Mouse (Mus musculus): ENCODE measurements around the gene Gm10282.
A peak's percentile ranks its signal among the peaks of the same experiment; 100 is the strongest.

Gene Gm10282

DNA sequence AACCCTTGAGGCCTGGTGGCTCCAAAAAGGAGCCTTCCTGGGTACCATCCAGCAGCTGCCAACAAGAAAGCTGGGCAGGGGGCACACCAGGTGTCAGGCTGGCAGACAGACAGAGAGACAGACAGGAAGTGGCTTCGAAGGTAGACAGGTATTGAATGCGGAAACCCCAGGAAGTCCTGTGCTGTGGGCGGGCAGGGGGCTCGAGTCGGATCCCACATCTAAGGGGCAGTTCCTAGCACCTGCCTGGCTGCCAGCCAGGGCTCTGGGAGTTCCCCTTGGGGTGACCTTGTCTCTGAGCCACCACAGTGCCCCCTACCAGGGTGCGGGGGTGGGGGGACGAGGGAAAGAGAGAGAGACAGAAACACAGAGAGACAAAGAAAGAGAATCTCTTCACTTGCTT, 25.9 kb downstream of the Gm10282 start:
- peaks cover 35% of the 10 kb centered on the region for H3K4me1 ChIP-seq (replicated peaks; ENCODE audit: low read depth, low read length)
- no peak for TF ChIP-seq CTCF (conservative IDR thresholded peaks at IDR 0.05; ENCODE audit: low read length)
- TF ChIP-seq POU5F1 (IDR thresholded peaks at IDR 0.05; ENCODE audit: borderline replicate concordance, low read length), result no peak
- TF ChIP-seq NANOG (IDR thresholded peaks at IDR 0.05; ENCODE audit: borderline replicate concordance, low read length), result no peak

DNA sequence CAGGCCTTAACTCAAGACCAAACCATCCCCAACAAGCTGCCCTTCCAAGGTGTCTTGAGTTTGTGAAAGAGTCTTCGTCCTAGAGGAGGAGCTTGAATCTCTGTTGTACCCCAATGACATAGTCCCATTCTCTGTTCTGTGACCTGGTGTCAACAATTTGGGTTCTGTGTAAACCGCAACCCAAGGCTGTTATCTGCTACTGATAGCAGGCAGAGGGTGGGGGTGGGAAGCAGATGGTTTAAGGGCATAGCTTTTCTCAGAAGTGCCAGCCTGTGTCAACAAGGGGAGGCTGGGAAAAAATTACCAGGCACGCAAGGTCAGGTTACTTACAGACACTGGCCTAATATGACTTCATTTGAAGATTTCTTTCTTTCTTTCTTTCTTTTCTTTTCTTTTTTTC, 27.8 kb downstream of the Gm10282 start:
- peaks cover 54% of the 10 kb centered on the region for H3K4me1 ChIP-seq (replicated peaks; ENCODE audit: low read depth, low read length)
- H3K4me3 ChIP-seq (replicated peaks; ENCODE audit: low read length), result no peak overlapping the region
- H3K27me3 ChIP-seq (ENCODE audit: insufficient read depth, low read length), result no peaks in the 10 kb centered on the region
- no peaks in the 10 kb centered on the region for H3K36me3 ChIP-seq (ENCODE audit: insufficient read depth, low read length)
- no peak for TF ChIP-seq POU5F1 (IDR thresholded peaks at IDR 0.05; ENCODE audit: borderline replicate concordance, low read length)
- TF ChIP-seq NANOG (IDR thresholded peaks at IDR 0.05; ENCODE audit: borderline replicate concordance, low read length), result no peak
- no peak for TF ChIP-seq CTCF (conservative IDR thresholded peaks at IDR 0.05; ENCODE audit: low read length)
- no peaks in the 10 kb centered on the region; the same call in 1 of the 2 replicates for H3K9me3 ChIP-seq (ENCODE audit: low read length)

More for the DNA sequence above, 25.9 kb downstream of the Gm10282 start:
- H3K27me3 ChIP-seq (ENCODE audit: insufficient read depth, low read length), result no peaks in the 10 kb centered on the region
- peak overlapping the region; percentile 49 for H3K4me3 ChIP-seq (replicated peaks; ENCODE audit: low read length)
- H3K36me3 ChIP-seq (ENCODE audit: insufficient read depth, low read length), result no peaks in the 10 kb centered on the region
- H3K9me3 ChIP-seq (ENCODE audit: low read length), result no peaks in the 10 kb centered on the region

- no peak overlapping the region for H3K4me3 ChIP-seq (replicated peaks; ENCODE audit: low read length)
- H3K4me1 ChIP-seq (replicated peaks; ENCODE audit: low read depth, low read length), result peaks cover 69% of the 10 kb centered on the region
- H3K27me3 ChIP-seq (ENCODE audit: insufficient read depth, low read length), result no peaks in the 10 kb centered on the region
- no peaks in the 10 kb centered on the region for H3K36me3 ChIP-seq (ENCODE audit: insufficient read depth, low read length)
- TF ChIP-seq POU5F1 (IDR thresholded peaks at IDR 0.05; ENCODE audit: borderline replicate concordance, low read length), result no peak
- TF ChIP-seq NANOG (IDR thresholded peaks at IDR 0.05; ENCODE audit: borderline replicate concordance, low read length), result no peak
- no peak for TF ChIP-seq CTCF (conservative IDR thresholded peaks at IDR 0.05; ENCODE audit: low read length)
- H3K9me3 ChIP-seq (ENCODE audit: low read length), result no peaks in the 10 kb centered on the region; the same call in 1 of the 2 replicates
Observed at GRCm38 (mm10) chr8:72273807-72274206, 31.3 kb downstream of the Gm10282 start.

DNA sequence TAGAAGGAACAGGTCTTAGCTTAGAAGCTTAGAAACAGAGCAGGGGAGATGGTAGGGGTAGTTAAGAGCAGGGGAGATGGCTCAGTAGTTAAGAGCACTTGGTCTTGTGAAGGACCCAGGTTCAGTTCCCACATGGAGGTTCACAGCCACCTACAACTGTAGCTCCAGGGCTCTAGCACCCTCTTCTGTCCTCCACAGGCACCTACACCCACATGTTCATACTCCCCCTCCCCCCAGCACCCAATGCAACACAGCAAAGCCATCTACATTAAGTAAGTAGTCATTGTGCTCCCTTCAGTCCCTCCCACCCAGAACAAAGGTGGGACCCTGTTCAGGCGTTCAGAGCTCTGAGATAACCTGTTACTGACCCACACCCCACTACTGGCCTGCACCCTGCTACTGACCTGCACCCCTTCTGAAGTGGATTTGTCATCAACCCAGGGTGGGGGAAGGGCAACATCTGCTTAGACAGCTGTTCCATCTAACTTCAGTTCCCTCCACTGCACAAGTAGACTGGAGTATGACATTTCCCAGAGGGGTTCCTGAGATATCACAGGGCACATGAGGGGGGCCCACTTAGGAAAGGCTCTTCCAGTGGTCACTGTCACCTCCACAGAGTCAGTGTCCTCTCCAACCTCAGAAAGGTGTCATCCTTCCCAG, 31.8 kb downstream of the Gm10282 start:
- Histone ChIP-seq H3K9me3 (ENCODE audit: low read length) (no peaks in the 10 kb centered on the region; the same call in 1 of the 2 replicates), H3K4me1 (replicated peaks; ENCODE audit: low read depth, low read length) (peaks cover 71% of the 10 kb centered on the region), H3K27me3 (ENCODE audit: insufficient read depth, low read length) (no peaks in the 10 kb centered on the region), H3K36me3 (ENCODE audit: insufficient read depth, low read length) (no peaks in the 10 kb centered on the region), H3K4me3 (replicated peaks; ENCODE audit: low read length) (no peak overlapping the region)
- no peak for TF ChIP-seq CTCF (conservative IDR thresholded peaks at IDR 0.05; ENCODE audit: low read length)

DNA sequence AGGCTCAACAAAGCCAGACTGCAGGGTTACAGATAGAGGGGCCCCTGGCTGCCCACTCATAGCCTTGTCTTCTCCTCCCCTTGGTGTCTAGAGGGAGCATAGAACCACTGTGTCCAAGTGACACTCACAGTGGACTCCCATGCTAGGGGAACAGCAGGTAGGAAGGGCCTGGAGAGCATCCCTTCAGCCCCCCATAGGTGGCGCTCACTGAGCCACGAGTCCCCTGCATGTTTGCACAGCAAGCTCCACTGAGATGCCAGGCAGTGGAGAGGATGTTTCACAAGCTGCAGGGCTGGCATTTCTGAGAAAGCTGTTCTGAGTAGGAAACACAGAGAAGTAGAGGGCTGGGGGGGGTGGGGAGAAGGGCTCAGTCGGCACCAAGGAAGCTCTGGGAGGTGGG, 32.7 kb downstream of the Gm10282 start:
- TF ChIP-seq NANOG (IDR thresholded peaks at IDR 0.05; ENCODE audit: borderline replicate concordance, low read length) (no peak), CTCF (conservative IDR thresholded peaks at IDR 0.05; ENCODE audit: low read length) (peak; percentile 72), POU5F1 (IDR thresholded peaks at IDR 0.05; ENCODE audit: borderline replicate concordance, low read length) (no peak)

DNA sequence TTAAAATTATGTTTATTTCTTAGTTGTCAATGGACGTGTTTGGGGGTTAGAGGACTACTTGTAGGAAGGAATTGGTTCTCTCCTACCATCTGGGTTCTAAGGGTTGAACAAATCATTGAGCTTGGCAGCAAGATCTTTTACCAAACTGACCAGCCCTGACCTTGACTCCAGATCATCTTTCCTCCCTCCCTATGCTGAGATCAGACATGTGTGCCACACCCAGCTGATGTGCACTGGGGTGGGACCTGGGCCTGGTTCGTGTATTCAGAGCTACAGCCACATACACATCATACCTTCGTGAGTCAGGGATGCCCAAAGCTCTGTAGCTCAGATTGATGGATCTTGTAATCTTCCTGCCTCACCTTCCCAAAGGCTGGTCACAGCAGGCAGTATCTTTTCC, 33.4 kb downstream of the Gm10282 start:
- Histone ChIP-seq H3K4me3 (replicated peaks; ENCODE audit: low read length) (peak overlapping the region; percentile 79), H3K4me1 (replicated peaks; ENCODE audit: low read depth, low read length) (peaks cover 68% of the 10 kb centered on the region), H3K27me3 (ENCODE audit: insufficient read depth, low read length) (peaks cover 2% of the 10 kb centered on the region; the same call in 1 of the 2 replicates), H3K9me3 (ENCODE audit: low read length) (no peaks in the 10 kb centered on the region; the same call in 1 of the 2 replicates), H3K36me3 (ENCODE audit: insufficient read depth, low read length) (no peaks in the 10 kb centered on the region)
- no peak for TF ChIP-seq POU5F1 (IDR thresholded peaks at IDR 0.05; ENCODE audit: borderline replicate concordance, low read length)
- TF ChIP-seq NANOG (IDR thresholded peaks at IDR 0.05; ENCODE audit: borderline replicate concordance, low read length), result no peak
- TF ChIP-seq CTCF (conservative IDR thresholded peaks at IDR 0.05; ENCODE audit: low read length), result no peak

More for the DNA sequence above, 32.7 kb downstream of the Gm10282 start:
- Histone ChIP-seq H3K9me3 (ENCODE audit: low read length) (no peaks in the 10 kb centered on the region; the same call in 1 of the 2 replicates), H3K4me3 (replicated peaks; ENCODE audit: low read length) (peak overlapping the region; percentile 79), H3K4me1 (replicated peaks; ENCODE audit: low read depth, low read length) (peaks cover 75% of the 10 kb centered on the region), H3K36me3 (ENCODE audit: insufficient read depth, low read length) (no peaks in the 10 kb centered on the region), H3K27me3 (ENCODE audit: insufficient read depth, low read length) (peaks cover 2% of the 10 kb centered on the region; the same call in 1 of the 2 replicates)

GRCm38 (mm10) chr8:72271051-72271660, 33.9 kb downstream of the Gm10282 start:
- peaks cover 2% of the 10 kb centered on the region; the same call in 1 of the 2 replicates for H3K27me3 ChIP-seq (ENCODE audit: insufficient read depth, low read length)
- no peaks in the 10 kb centered on the region; the same call in 1 of the 2 replicates for H3K9me3 ChIP-seq (ENCODE audit: low read length)
- peak overlapping the region; percentile 79 for H3K4me3 ChIP-seq (replicated peaks; ENCODE audit: low read length)
- TF ChIP-seq POU5F1 (IDR thresholded peaks at IDR 0.05; ENCODE audit: borderline replicate concordance, low read length) (no peak), CTCF (conservative IDR thresholded peaks at IDR 0.05; ENCODE audit: low read length) (no peak), NANOG (IDR thresholded peaks at IDR 0.05; ENCODE audit: borderline replicate concordance, low read length) (no peak)
- H3K4me1 ChIP-seq (replicated peaks; ENCODE audit: low read depth, low read length), result peaks cover 68% of the 10 kb centered on the region
- no peaks in the 10 kb centered on the region for H3K36me3 ChIP-seq (ENCODE audit: insufficient read depth, low read length)

DNA sequence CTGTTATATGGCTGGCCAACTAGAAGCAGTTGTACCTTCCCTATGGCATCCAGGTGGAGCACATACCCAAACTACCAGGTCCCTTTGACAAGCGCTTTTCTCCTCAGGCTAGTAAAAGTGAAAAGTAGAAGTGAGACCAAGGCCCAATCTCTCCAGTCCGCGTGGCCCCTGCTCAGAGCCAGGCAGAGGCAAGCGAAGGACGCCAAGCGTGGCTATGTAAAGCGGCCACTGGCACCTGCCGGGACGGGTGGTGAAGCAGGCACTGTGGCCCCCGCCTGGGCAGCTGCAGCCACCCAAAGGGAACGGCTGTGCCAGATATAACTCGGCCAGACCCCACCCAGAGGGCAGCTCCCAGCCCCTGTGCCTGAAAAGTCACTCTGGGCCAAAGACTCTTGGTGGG, 34.5 kb downstream of the Gm10282 start:
- Histone ChIP-seq H3K4me1 (replicated peaks; ENCODE audit: low read depth, low read length) (peaks cover 73% of the 10 kb centered on the region), H3K36me3 (ENCODE audit: insufficient read depth, low read length) (no peaks in the 10 kb centered on the region), H3K9me3 (ENCODE audit: low read length) (no peaks in the 10 kb centered on the region; the same call in 1 of the 2 replicates), H3K27me3 (ENCODE audit: insufficient read depth, low read length) (peaks cover 2% of the 10 kb centered on the region; the same call in 1 of the 2 replicates), H3K4me3 (replicated peaks; ENCODE audit: low read length) (peak overlapping the region; percentile 79)
- TF ChIP-seq CTCF (conservative IDR thresholded peaks at IDR 0.05; ENCODE audit: low read length) (no peak), POU5F1 (IDR thresholded peaks at IDR 0.05; ENCODE audit: borderline replicate concordance, low read length) (no peak), NANOG (IDR thresholded peaks at IDR 0.05; ENCODE audit: borderline replicate concordance, low read length) (no peak)

Data from E14TG2a.4 (cell line).